Mouse (Mus musculus) erythroblast, adult 5-6 weeks (primary cell): ENCODE data around the gene Ica1. TPM values are rescaled to one million over a fixed set of nuclear protein-coding genes. Genes with fewer than 3 reads are reported as not detected.

Experiments
- ATAC-seq: replicated peaks from 2 replicates; pipeline ENCODE4 v1.8.0; 2016; ENCODE audit warnings: moderate number of reproducible peaks, mild to moderate bottlenecking, moderate TSS enrichment, inconsistent platforms; ENCODE audit not compliant: poor library complexity, low FRiP score, severe bottlenecking
- total RNA-seq, 2 experiments: library from RNA; stranded (forward) in 1 of 2; stranded (reverse) in 1 of 2; fragments of 150-400 nt in 1 of 2; fragments of 200-764, 138-1000 nt in 1 of 2; gene quantifications; 2 replicates each; pipeline versions ENCODE4 v1.2.3 to v1.2.4; 2015 to 2017; ENCODE audit warnings: low replicate concordance in 2 of 2

Gene Ica1
- total RNA-seq, 2 experiments from 2014 or later, result 6.9 to 7.1 TPM

- ATAC-seq, result no peak
These were observed 33.4 kb downstream of the Ica1 start for GRCm38 (mm10) chr6:8744886-8745285.

GRCm38 (mm10) chr6:8744273-8744785 lies 34.0 kb downstream of the Ica1 start:
- no peak for ATAC-seq

- ATAC-seq, result no peak
These were observed 35.8 kb downstream of the Ica1 start for GRCm38 (mm10) chr6:8742449-8742848.

- ATAC-seq, result no peak
These were observed 36.6 kb downstream of the Ica1 start for GRCm38 (mm10) chr6:8741659-8742058.

- no peak for ATAC-seq
These were observed 38.2 kb downstream of the Ica1 start for GRCm38 (mm10) chr6:8740092-8740491.

- ATAC-seq, result no peak
These were observed 39.9 kb downstream of the Ica1 start for GRCm38 (mm10) chr6:8738396-8738795.

GRCm38 (mm10) chr6:8736493-8736820 lies 41.8 kb downstream of the Ica1 start:
- ATAC-seq, result no peak

GRCm38 (mm10) chr6:8735657-8736492 lies 42.4 kb downstream of the Ica1 start:
- ATAC-seq, result no peak

GRCm38 (mm10) chr6:8735044-8735443 lies 43.2 kb downstream of the Ica1 start:
- no peak for ATAC-seq

- no peak for ATAC-seq
These were observed 45.8 kb downstream of the Ica1 start for GRCm38 (mm10) chr6:8732492-8732891.

GRCm38 (mm10) chr6:8731656-8732191 lies 46.6 kb downstream of the Ica1 start:
- ATAC-seq, result no peak

GRCm38 (mm10) chr6:8730433-8730832 lies 47.9 kb downstream of the Ica1 start:
- ATAC-seq, result no peak

- no peak for ATAC-seq
These were observed 50.5 kb downstream of the Ica1 start for GRCm38 (mm10) chr6:8727806-8728205.

- ATAC-seq, result no peak
These were observed 52.7 kb downstream of the Ica1 start for GRCm38 (mm10) chr6:8725610-8726009.

- no peak for ATAC-seq
These were observed 58.6 kb downstream of the Ica1 start for GRCm38 (mm10) chr6:8719692-8720091.

GRCm38 (mm10) chr6:8717967-8718366 lies 60.3 kb downstream of the Ica1 start:
- ATAC-seq, result no peak

- no peak for ATAC-seq
These were observed 61.7 kb downstream of the Ica1 start for GRCm38 (mm10) chr6:8716539-8716938.

GRCm38 (mm10) chr6:8711246-8711645 lies 67.0 kb downstream of the Ica1 start:
- no peak for ATAC-seq

GRCm38 (mm10) chr6:8694636-8695514 lies 83.4 kb downstream of the Ica1 start:
- ATAC-seq, result no peak

GRCm38 (mm10) chr6:8693926-8694635 lies 84.2 kb downstream of the Ica1 start:
- no peak for ATAC-seq
